Mouse (Mus musculus) urinary bladder, postnatal 10 days (tissue): Measurements from ENCODE around the gene Gfpt1.

Experiments
- DNase-seq: peaks from one replicate; pipeline ENCODE4 v3.0.0; 2022; ENCODE audit warnings: low spot score

The Gfpt1 gene

DNA sequence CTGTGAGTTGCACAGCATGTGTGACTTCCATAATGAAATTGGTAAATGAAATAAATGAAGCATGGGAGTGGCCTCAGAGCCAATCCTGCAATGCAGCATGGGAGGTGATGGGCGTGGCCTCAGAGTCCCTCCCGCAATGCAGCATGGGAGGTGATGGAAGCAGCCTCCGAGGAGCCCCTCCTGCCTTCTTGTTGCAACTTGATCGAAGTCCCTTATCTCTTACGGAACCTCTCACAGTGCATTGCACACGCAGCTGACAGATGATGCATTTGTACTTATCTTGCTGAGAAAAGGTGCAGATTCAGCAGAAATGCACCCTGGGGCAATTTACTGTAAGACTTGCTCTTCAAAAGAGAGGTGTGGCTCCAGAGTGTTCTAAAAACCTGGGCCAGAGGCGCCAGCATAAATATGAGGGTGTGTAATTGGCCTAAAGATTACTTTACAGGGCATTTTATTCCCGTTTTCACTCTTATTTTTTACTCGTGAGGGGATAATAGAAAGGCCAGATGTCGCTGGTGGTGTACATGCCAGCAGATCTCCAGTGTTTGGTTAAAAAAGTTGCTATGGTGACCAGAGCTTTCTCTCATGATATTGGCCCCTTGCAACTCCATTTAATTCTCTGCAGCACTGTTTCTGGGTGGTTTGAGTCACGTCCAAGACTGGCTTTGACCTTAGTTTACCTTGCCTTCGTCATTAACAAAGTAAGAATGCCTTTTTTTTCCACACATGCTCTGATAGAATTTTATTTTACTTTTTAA lies 97.3 kb downstream of the Gfpt1 start:
- DNase-seq = no peak
